Comparison of ENCODE assay signal across 13 mouse cellular contexts in genomic region chr15:86696806-86697205, GRCm38 (mm10).
DNase-seq lines count a peak whose midpoint lies in the region; ATAC-seq lines count a peak whose summit lies in the region.
"Had no signal": no experiment of that assay in that cellular context is flagged by ENCODE, and none has a peak within 500 bp of the region (broad histone marks: within the 10 kb centered on the region; RNA-seq: fewer than 3 reads in every experiment).

No protein-coding gene starts in this region.

- intact Hi-C loops in left cerebral cortex, postnatal 36 days (cut with DNase I): no loop called here

- peak; percentile 86; the same call in 1 of the 2 replicates for ATAC-seq in frontal cortex, adult (ENCODE audit: low TSS enrichment)

- peak; percentile 8 for DNase-seq in adrenal gland, adult 2 months
- DNase-seq in adrenal gland, adult 18-20 months (ENCODE audit: low spot score in 2 of 2): no peak
- DNase-seq in frontal cortex, postnatal 14 days (ENCODE audit: low spot score in 2 of 2): no peak
- DNase-seq in right cerebral cortex, adult 18-20 months: peak; percentile 65
- no peak for DNase-seq in right cerebral cortex, postnatal 4 days
- DNase-seq in left cerebral cortex, postnatal 36 days (ENCODE audit: low spot score in 2 of 2): peak; percentile 49 to 58
- DNase-seq in urinary bladder, postnatal 25 days (ENCODE audit: low spot score): no peak
- DNase-seq: heart, adult 11 months; liver; lung, adult 18-20 months; lung, postnatal 4 days; retina, postnatal 1 day had no signal

Comparison
In these comparisons a context has a peak if more than half of its experiments do, and no peak if none do; other contexts are left out.
1. DNase-seq: peak in adrenal gland, adult 2 months (single experiment), right cerebral cortex, adult 18-20 months (single experiment) and left cerebral cortex, postnatal 36 days (2 of 2); none in adrenal gland, adult 18-20 months (0 of 2), frontal cortex, postnatal 14 days (0 of 2), right cerebral cortex, postnatal 4 days (single experiment) and urinary bladder, postnatal 25 days (single experiment).